Mouse (Mus musculus) layer of hippocampus, adult 2 months (tissue): Measurements from ENCODE around the gene Lrrc8d. TPM values are rescaled to one million over a fixed set of nuclear protein-coding genes. Genes with fewer than 3 reads are reported as not detected.

Experiments
- DNase-seq, 2 experiments: peaks; one replicate each; pipeline ENCODE4 v3.0.0; 2022; ENCODE audit warnings: low spot score in 2 of 2
- H3K27ac ChIP-seq: fragments of 200-600 bp; 2 replicates; pipeline ENCODE4 v1.8.1; 2022
- H3K4me3 ChIP-seq: fragments of 200-600 bp; 2 replicates; pipeline ENCODE4 v1.8.1; 2022; ENCODE audit warnings: mild to moderate bottlenecking
- CTCF ChIP-seq: fragments of 200-600 bp; conservative IDR thresholded peaks from 2 replicates; pipeline ENCODE4 v1.8.1; 2022; ENCODE audit warnings: antibody characterized with exemption, mild to moderate bottlenecking, moderate library complexity
- long read RNA-seq, 2 experiments: library from polyadenylated mRNA; stranded (forward); transcript quantifications; one replicate each; pipeline ENCODE4 v2.0.0; 2021; ENCODE audit warnings: borderline mapping rate in 2 of 2
- total RNA-seq, 2 experiments: library from RNA; stranded (reverse); gene quantifications; 2 replicates each; pipeline ENCODE4 v1.2.3; 2021

The Lrrc8d gene
- 10 to 100 TPM; 49.9 to 52.7 TPM for total RNA-seq
- long read RNA-seq, experiment 1, transcript Lrrc8d-201 (3 exons, 3,923 nt) = major isoform, 23 of 35 reads
- long read RNA-seq, experiment 1, partial matches to known transcripts = 6 of 35 reads
- long read RNA-seq, experiment 1, other reads (novel, unspliced or antisense) = 4 of 35 reads
- long read RNA-seq, experiment 2, transcript Lrrc8d-201 (3 exons, 3,923 nt) = major isoform, 22 of 42 reads
- long read RNA-seq, experiment 2, partial matches to known transcripts = 5 of 42 reads
- long read RNA-seq, experiment 2, other reads (novel, unspliced or antisense) = 8 of 42 reads

- peak; percentile 49 for TF ChIP-seq CTCF
- peak; percentile 87 to 90 for DNase-seq
- Histone ChIP-seq H3K4me3 (peak within 1 kb of the TSS; percentile 91), H3K27ac (peak within 1 kb of the TSS; percentile 97)
Observed at GRCm38 (mm10) chr5:105699141-105700069, at the start of gene Lrrc8d. Gene Lrrc8d (plus strand): TSS chr5:105699969.

GRCm38 (mm10) chr5:105650728-105651479 lies 48.9 kb upstream of the Lrrc8d start:
- Histone ChIP-seq H3K4me3 (no peak overlapping the region), H3K27ac (no peak overlapping the region)
- no peak for DNase-seq
- TF ChIP-seq CTCF = no peak

- Histone ChIP-seq H3K4me3 (no peak overlapping the region), H3K27ac (no peak overlapping the region)
- no peak for TF ChIP-seq CTCF
- DNase-seq = no peak
Observed at GRCm38 (mm10) chr5:105651561-105651991, 48.2 kb upstream of the Lrrc8d start.

GRCm38 (mm10) chr5:105654237-105655063 lies 45.3 kb upstream of the Lrrc8d start:
- peak; percentile 77 to 89 for DNase-seq
- Histone ChIP-seq H3K4me3 (no peak overlapping the region), H3K27ac (peak overlapping the region; percentile 52; the same call in 1 of the 2 replicates)
- TF ChIP-seq CTCF = peak; percentile 99

GRCm38 (mm10) chr5:105655100-105655734 lies 44.6 kb upstream of the Lrrc8d start:
- H3K4me3 ChIP-seq = no peak overlapping the region
- TF ChIP-seq CTCF = no peak

GRCm38 (mm10) chr5:105661894-105662293 lies 37.9 kb upstream of the Lrrc8d start:
- H3K4me3 ChIP-seq = no peak overlapping the region
- no peak overlapping the region for H3K27ac ChIP-seq
- DNase-seq = no peak
- no peak for TF ChIP-seq CTCF

More at GRCm38 (mm10) chr5:105655100-105655734, 44.6 kb upstream of the Lrrc8d start:
- no peak for DNase-seq
- H3K27ac ChIP-seq = peak overlapping the region; percentile 52; the same call in 1 of the 2 replicates

- Histone ChIP-seq H3K4me3 (no peak overlapping the region), H3K27ac (no peak overlapping the region)
- no peak for TF ChIP-seq CTCF
- no peak for DNase-seq
Observed at GRCm38 (mm10) chr5:105666930-105667329, 32.8 kb upstream of the Lrrc8d start.

- no peak for DNase-seq
- no peak for TF ChIP-seq CTCF
- no peak overlapping the region for H3K4me3 ChIP-seq
- no peak overlapping the region for H3K27ac ChIP-seq
Observed at GRCm38 (mm10) chr5:105667411-105667810, 32.4 kb upstream of the Lrrc8d start.

GRCm38 (mm10) chr5:105669086-105669485 lies 30.7 kb upstream of the Lrrc8d start:
- Histone ChIP-seq H3K4me3 (no peak overlapping the region), H3K27ac (no peak overlapping the region)
- DNase-seq = no peak
- TF ChIP-seq CTCF = no peak

GRCm38 (mm10) chr5:105669508-105670353 lies 30.0 kb upstream of the Lrrc8d start:
- peak; percentile 35 to 48 for DNase-seq
- Histone ChIP-seq H3K4me3 (no peak overlapping the region), H3K27ac (no peak overlapping the region)
- TF ChIP-seq CTCF = no peak

- Histone ChIP-seq H3K4me3 (no peak overlapping the region), H3K27ac (no peak overlapping the region)
- DNase-seq = no peak
- no peak for TF ChIP-seq CTCF
Observed at GRCm38 (mm10) chr5:105672332-105672731, 27.4 kb upstream of the Lrrc8d start.
